Mouse (Mus musculus) liver, embryonic 13.5 days (tissue): ENCODE measurements around the gene Rfc1. TPM values are rescaled to one million over a fixed set of nuclear protein-coding genes. Genes with fewer than 3 reads are reported as not detected.

Source experiments
- ATAC-seq: fragments of 200-750 bp; cut with Nextera tagmentation; 2 replicates; pipeline ENCODE4 v1.8.0; 2017; ENCODE audit warnings: low read depth, mild to moderate bottlenecking, moderate number of reproducible peaks, moderate library complexity
- DNase-seq: peaks from one replicate; pipeline ENCODE4 v3.0.0; 2022
- H3K27ac ChIP-seq: fragments of 300-500 bp; sonication (generic); 2 replicates; pipeline ENCODE4 v1.5.1; 2015; ENCODE audit warnings: moderate library complexity, mild to moderate bottlenecking, inconsistent platforms
- H3K27me3 ChIP-seq: fragments of 300-500 bp; sonication (generic); 2 replicates; pipeline ENCODE4 v1.6.1; 2015; ENCODE audit warnings: mild to moderate bottlenecking, inconsistent platforms
- H3K36me3 ChIP-seq: fragments of 300-500 bp; sonication (generic); 2 replicates; pipeline ENCODE4 v1.6.1; 2015; ENCODE audit warnings: mild to moderate bottlenecking, inconsistent platforms
- H3K4me1 ChIP-seq: fragments of 300-500 bp; sonication (generic); replicated peaks from 2 replicates; pipeline ENCODE4 v1.6.1; 2015; ENCODE audit warnings: inconsistent platforms
- H3K4me2 ChIP-seq: fragments of 300-500 bp; sonication (generic); 2 replicates; pipeline ENCODE4 v1.6.1; 2015; ENCODE audit warnings: inconsistent platforms, mild to moderate bottlenecking, moderate library complexity
- H3K4me3 ChIP-seq: fragments of 300-500 bp; sonication (generic); replicated peaks from 2 replicates; pipeline ENCODE4 v1.5.1; 2015; ENCODE audit warnings: mild to moderate bottlenecking, inconsistent platforms
- H3K9ac ChIP-seq: fragments of 300-500 bp; sonication (generic); 2 replicates; pipeline ENCODE4 v1.6.1; 2015; ENCODE audit warnings: mild to moderate bottlenecking, inconsistent platforms
- H3K9me3 ChIP-seq: fragments of 300-500 bp; sonication (generic); replicated peaks from 2 replicates; pipeline ENCODE4 v1.6.1; 2016; ENCODE audit warnings: inconsistent platforms
- WGBS: fragments of 180-500 bp; shearing (Covaris S2); methylation state at CpG from one replicate; pipeline ENCODE4 v1.1.7; 2015; ENCODE audit not compliant: insufficient replicate concordance; 5-methylcytosine and 5-hydroxymethylcytosine counted together
- polyA plus RNA-seq: library from polyadenylated mRNA; unstranded; fragments of >200 nt; fragmentation: Nextera tagmentation; extraction: Ambion mirVana; gene quantifications from 2 replicates; pipeline ENCODE4 v1.2.1, GENCODE M21; 2015

The Rfc1 gene
- polyA plus RNA-seq, 1 experiment from 2014 or later: 52.0 TPM

GRCm38 (mm10) chr5:65257910-65258505 is 77.5 kb downstream of the Rfc1 start:
- no peaks in the 10 kb centered on the region for H3K27me3 ChIP-seq
- H3K9ac ChIP-seq: no peak overlapping the region
- H3K4me3 ChIP-seq: no peak overlapping the region
- H3K27ac ChIP-seq: no peak overlapping the region
- H3K9me3 ChIP-seq: no peaks in the 10 kb centered on the region
- WGBS: 72% methylated on average over 14 of the region's 14 CpGs
- H3K4me1 ChIP-seq: peaks cover 4% of the 10 kb centered on the region
- peaks cover 48% of the 10 kb centered on the region for H3K36me3 ChIP-seq
- H3K4me2 ChIP-seq: no peak overlapping the region
- ATAC-seq (peak; percentile 51; the same call in 1 of the 2 replicates), DNase-seq (no peak)

DNA sequence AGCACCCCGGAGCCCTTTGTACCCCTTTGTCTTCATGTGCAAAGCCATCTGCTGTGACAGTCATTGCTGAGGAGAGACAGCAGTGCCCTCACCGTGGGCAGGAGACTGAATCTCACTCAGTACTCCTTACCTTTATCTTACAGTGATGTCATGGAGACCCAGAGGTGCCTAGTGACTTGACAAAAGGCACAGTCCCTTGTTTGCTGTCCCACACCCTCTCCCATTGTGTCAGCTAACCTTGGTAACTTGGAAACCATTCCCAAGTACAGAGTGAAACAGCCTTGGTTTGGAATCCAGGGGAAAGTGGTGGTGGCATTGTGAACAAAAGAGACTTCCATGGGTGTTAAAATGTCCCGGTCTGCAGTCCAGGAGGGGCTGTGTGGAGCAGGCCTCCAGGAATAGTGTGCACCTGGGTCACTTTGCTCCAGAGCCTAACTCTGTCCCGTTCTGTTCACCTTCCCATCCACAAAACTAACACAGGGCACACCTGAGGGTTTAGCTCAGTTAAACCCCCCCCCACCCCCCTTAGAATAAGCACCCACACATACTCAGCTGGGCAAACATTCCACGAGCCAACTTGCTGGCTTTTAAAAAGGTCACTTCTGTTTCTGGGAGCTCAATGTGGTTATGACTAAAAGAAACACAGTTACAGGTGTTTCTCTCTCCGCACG is 85.2 kb downstream of the Rfc1 start:
- WGBS: 67% methylated on average over 7 of the region's 7 CpGs
- no peaks in the 10 kb centered on the region for H3K36me3 ChIP-seq
- DNase-seq: no peak

DNA sequence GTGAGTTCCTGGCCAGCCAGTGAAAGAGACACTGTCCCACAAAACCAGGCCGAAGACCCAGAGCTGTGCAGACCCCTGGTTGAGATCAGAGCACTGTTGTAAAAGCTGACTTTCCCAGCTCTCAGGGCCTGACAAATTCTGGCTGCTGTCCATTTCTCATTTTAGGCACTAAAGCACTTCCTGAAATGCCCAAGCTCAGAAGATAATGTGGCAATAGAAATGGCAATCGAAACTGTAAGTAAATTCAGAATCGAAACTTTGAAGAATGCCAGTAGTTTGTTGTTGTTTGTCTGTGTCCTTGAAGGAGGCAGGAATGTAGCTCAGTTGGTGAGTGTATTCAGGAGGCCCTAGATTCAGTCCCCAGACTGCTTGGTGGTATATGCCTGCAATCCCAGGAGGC is 88.2 kb downstream of the Rfc1 start:
- no peak for ATAC-seq
- no peak for DNase-seq
- no peak overlapping the region for H3K27ac ChIP-seq
- H3K9ac ChIP-seq: no peak overlapping the region
- no peaks in the 10 kb centered on the region for H3K36me3 ChIP-seq
- H3K27me3 ChIP-seq: no peaks in the 10 kb centered on the region
- H3K4me2 ChIP-seq: no peak overlapping the region
- WGBS: 72% methylated on average over 3 of the region's 3 CpGs
- H3K4me1 ChIP-seq: no peaks in the 10 kb centered on the region
- H3K9me3 ChIP-seq: no peaks in the 10 kb centered on the region
- no peak overlapping the region for H3K4me3 ChIP-seq

More for the DNA sequence above, 85.2 kb downstream of the Rfc1 start:
- ATAC-seq: no peak
- no peak overlapping the region for H3K9ac ChIP-seq
- H3K4me2 ChIP-seq: no peak overlapping the region
- no peaks in the 10 kb centered on the region for H3K27me3 ChIP-seq
- H3K4me1 ChIP-seq: no peaks in the 10 kb centered on the region
- no peaks in the 10 kb centered on the region for H3K9me3 ChIP-seq
- no peak overlapping the region for H3K4me3 ChIP-seq
- no peak overlapping the region for H3K27ac ChIP-seq

GRCm38 (mm10) chr5:65242740-65243139 is 92.7 kb downstream of the Rfc1 start:
- peak; percentile 12 for DNase-seq

GRCm38 (mm10) chr5:65231289-65232003 is 104.0 kb downstream of the Rfc1 start:
- ATAC-seq (no peak), DNase-seq (no peak)
- no peaks in the 10 kb centered on the region for H3K9me3 ChIP-seq
- H3K9ac ChIP-seq: no peak overlapping the region
- no peak overlapping the region for H3K4me3 ChIP-seq
- WGBS: 63% methylated on average over 12 of the region's 12 CpGs
- H3K4me2 ChIP-seq: no peak overlapping the region
- no peaks in the 10 kb centered on the region for H3K27me3 ChIP-seq
- H3K27ac ChIP-seq: no peak overlapping the region
- no peaks in the 10 kb centered on the region for H3K36me3 ChIP-seq
- H3K4me1 ChIP-seq: no peaks in the 10 kb centered on the region

More at GRCm38 (mm10) chr5:65242740-65243139, 92.7 kb downstream of the Rfc1 start:
- Histone ChIP-seq H3K9ac (no peak overlapping the region), H3K4me1 (no peaks in the 10 kb centered on the region), H3K4me3 (no peak overlapping the region), H3K9me3 (no peaks in the 10 kb centered on the region), H3K27ac (no peak overlapping the region), H3K4me2 (no peak overlapping the region), H3K36me3 (no peaks in the 10 kb centered on the region), H3K27me3 (no peaks in the 10 kb centered on the region)
- ATAC-seq: no peak
- WGBS: 51% methylated on average over 5 of the region's 5 CpGs

GRCm38 (mm10) chr5:65224056-65224455 is 111.4 kb downstream of the Rfc1 start:
- Histone ChIP-seq H3K4me1 (no peaks in the 10 kb centered on the region), H3K4me2 (no peak overlapping the region), H3K9ac (no peak overlapping the region), H3K9me3 (no peaks in the 10 kb centered on the region), H3K36me3 (no peaks in the 10 kb centered on the region), H3K27ac (no peak overlapping the region), H3K27me3 (no peaks in the 10 kb centered on the region), H3K4me3 (no peak overlapping the region)
- 67% methylated on average over 5 of the region's 5 CpGs for WGBS
- ATAC-seq: no peak
- no peak for DNase-seq

DNA sequence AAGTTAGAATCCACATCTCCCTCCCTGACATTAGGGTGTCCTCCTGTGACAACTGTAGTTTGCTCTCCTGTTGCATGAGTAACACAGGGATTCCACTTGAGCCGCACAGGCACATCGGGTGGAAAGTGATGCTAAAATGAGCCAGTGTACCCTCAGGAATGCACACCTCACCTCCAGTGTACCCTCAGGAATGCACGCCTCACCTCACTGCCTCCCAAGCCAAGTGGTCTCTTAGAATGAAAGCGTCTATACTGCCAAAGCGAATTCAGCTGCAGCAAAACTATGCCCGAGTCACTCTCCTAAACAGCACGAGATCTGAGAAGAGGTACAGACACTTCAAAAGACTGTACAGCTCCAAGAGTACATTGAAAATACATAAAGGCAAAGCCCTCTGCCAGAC is 114.4 kb downstream of the Rfc1 start:
- Histone ChIP-seq H3K9me3 (no peaks in the 10 kb centered on the region), H3K4me1 (no peaks in the 10 kb centered on the region), H3K4me3 (no peak overlapping the region), H3K9ac (no peak overlapping the region), H3K27ac (no peak overlapping the region), H3K36me3 (no peaks in the 10 kb centered on the region), H3K27me3 (no peaks in the 10 kb centered on the region), H3K4me2 (no peak overlapping the region)
- ATAC-seq: no peak
- DNase-seq: no peak
- 69% methylated on average over 7 of the region's 7 CpGs for WGBS

- Histone ChIP-seq H3K4me1 (no peaks in the 10 kb centered on the region), H3K27me3 (no peaks in the 10 kb centered on the region), H3K9ac (no peak overlapping the region), H3K36me3 (no peaks in the 10 kb centered on the region), H3K27ac (no peak overlapping the region), H3K4me2 (no peak overlapping the region), H3K4me3 (no peak overlapping the region), H3K9me3 (no peaks in the 10 kb centered on the region)
- no peak for DNase-seq
- ATAC-seq: no peak
- 65% methylated on average over 11 of the region's 11 CpGs for WGBS
These were observed 117.9 kb downstream of the Rfc1 start for GRCm38 (mm10) chr5:65217305-65218269.

DNA sequence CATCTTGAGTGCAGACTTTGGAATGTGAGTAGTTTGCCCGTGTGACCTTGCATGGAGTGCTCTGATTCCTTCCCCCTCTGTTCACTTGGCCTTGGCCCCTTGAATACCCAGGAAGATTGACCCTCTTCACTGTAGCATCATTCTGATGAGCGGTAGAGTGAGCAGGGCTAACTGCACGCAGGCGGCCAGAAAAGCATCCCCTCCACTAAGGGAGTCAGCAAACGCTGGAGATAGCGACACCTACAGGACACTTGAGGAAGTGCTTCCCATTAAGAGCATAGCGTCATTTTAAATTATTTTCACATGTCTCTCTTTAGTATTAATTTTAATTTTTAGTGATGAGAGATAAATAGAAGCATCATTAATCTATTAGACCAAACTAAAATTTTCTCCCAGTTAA is 122.1 kb downstream of the Rfc1 start:
- H3K4me2 ChIP-seq: no peak overlapping the region
- no peak for ATAC-seq
- 20% methylated on average over 7 of the region's 7 CpGs for WGBS

More for the DNA sequence above, 122.1 kb downstream of the Rfc1 start:
- Histone ChIP-seq H3K27ac (no peak overlapping the region), H3K27me3 (no peaks in the 10 kb centered on the region), H3K4me3 (no peak overlapping the region), H3K36me3 (no peaks in the 10 kb centered on the region), H3K9ac (no peak overlapping the region), H3K9me3 (no peaks in the 10 kb centered on the region), H3K4me1 (no peaks in the 10 kb centered on the region)
- DNase-seq: no peak
